Mouse (Mus musculus): ENCODE measurements around the gene Calhm3.
"Not testable (repeated sequence)": the region's sequence is repeated elsewhere in the genome, so short reads cannot be mapped to it uniquely, and the experiment has no call there.

The Calhm3 gene

GRCm38 (mm10) chr19:47166758-47167157 lies 9.2 kb upstream of the Calhm3 start:
- no peak for DNase-seq

DNA sequence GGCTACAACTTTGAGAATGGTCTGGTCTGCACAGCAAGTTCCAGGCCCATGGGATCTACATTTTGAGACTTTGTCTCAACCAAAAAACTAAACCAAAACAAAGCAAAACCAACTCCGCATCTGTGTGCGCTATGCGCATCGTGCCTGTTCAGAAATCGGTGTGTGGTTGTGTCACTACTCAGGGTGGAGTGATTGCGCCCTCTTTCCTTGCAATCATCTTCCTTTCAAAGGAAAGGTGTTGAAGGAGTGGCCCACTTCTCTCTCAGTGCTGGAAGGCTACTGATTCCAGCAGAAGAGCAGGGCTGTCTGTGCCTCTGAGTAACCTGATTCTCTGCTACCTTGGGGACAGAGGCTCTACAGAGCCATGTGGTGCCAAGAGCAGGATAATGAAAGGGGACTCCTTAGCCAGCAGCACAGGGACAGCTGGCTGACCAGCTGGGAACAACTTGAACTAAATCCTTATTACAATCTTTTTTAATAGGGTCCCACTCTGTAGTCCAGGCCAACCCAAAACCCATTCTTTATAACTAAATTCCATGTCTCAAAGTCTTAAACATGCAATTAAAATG lies 5.7 kb upstream of the Calhm3 start:
- DNase-seq = no peak

DNA sequence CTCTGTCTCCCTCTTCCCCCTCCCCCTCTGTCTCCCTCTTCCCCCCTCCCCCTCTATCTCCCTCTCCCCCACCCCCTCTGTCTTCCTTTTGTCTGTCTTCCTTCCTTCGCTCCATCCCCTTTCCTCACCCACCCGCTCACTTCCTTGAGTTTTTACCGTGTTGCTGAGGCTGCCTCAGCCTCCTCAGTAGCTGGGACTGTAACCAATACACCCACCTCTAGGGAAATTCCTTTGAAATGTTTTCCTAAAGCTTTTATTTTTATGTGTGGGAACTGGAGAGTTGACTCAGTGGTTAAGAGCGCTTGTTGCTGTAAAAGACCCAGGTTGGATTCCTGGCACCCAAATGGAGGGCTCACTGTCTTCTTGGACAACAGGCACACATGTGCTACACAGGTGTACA lies 4.1 kb upstream of the Calhm3 start:
- DNase-seq = no peak

- DNase-seq = no peak
Observed at GRCm38 (mm10) chr19:47153767-47154166, 3.8 kb downstream of the Calhm3 start.

GRCm38 (mm10) chr19:47152062-47152369 lies 5.5 kb downstream of the Calhm3 start:
- DNase-seq = no peak

DNA sequence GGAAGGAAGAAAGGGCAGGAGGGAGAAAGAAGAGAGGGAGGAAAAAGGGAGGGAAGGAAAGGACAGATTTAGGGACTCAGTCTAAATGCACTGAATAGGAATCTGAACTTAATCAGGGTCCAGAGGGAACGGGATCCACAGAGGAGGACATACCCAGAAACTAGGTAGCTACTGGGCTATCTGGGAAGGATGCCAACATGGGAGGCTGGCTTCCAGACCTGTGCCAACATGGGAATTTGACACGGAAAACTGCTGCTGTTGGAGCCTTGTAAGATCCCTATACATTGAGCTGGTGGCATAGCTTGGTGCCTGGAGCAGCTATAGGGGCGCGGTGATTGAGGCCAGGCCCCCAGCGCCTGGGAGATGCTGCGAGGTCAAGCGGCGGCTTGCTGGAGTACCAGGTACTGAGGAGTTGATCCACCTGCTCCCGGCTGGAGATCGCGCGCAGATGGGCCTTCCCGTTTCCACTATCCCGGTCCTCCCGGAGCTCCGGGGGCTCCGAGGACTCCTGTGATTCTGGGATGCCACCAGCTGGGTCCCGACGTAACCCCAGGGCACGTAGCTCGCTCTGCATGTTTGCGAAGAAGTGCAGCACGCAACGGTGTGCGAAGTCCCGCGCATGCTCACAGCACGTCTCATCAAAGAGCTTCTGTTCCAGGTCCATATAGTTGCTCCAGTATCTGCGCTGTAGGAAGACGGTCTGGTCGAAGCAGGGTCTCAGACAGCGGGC lies 6.1 kb downstream of the Calhm3 start:
- DNase-seq = no peak

- no peak for DNase-seq
Observed at GRCm38 (mm10) chr19:47149854-47150253, 7.7 kb downstream of the Calhm3 start.

GRCm38 (mm10) chr19:47148267-47148847 lies 9.2 kb downstream of the Calhm3 start:
- DNase-seq = no peak

- no peak for DNase-seq
Observed at GRCm38 (mm10) chr19:47144154-47144553, 13.4 kb downstream of the Calhm3 start, which contains the start of gene Calhm1. TSS of gene Calhm1 (minus strand) at chr19:47144254.

- no peak for DNase-seq
Observed at GRCm38 (mm10) chr19:47142438-47142837, 15.1 kb downstream of the Calhm3 start.

DNA sequence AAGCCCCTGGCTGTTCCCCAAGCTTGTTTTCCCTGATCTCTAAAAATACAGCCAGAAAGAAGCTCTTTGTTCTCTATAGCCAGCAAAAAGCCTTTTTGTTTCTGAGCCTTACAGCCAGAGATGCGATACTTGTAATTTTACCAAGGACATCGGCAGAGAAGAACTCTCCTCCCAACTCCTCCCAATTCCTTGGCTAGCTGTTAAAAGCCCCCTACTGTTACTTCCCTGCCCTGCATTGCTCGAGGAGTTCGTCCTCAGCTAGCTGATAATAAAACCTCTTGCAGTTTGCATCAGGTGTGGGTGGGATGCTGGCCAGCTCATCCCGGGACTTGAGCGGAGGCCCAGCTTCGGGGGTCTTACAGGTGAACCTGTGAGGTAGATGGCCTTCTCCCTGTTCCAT lies 18.0 kb downstream of the Calhm3 start:
- not testable (repeated sequence) for DNase-seq

DNA sequence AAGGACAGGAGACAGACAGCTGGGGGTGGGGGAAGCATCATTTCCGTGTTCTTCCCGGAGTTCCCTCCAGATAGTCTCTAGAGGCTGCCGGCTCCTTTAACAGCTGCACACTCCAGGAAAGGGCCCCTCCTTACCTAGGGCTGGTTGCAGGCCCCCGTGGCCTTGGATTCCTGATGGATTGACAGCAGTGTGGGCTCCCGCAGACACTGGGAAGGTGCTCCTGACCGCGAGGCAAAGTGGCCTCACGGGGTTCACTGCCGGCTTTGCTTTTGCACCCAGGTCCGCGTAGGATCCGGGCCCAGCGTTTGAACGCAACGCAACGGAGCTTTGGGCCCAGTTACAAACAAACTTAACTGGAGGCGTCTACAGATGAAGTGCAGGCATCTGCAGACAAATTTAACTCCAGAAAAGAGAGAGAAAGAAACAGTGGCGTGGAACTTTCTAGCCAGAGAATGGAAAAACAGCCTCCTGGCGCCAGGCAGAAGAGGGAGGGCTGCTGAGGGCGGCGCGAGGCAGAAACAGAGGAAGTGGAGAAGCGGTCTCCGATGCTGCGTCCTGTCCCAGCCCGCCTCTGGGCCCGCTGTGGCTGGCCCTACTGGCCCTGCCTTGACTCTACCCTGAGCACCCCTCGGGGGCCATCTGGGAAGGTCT lies 19.7 kb downstream of the Calhm3 start, which contains the start of gene Calhm2:
Gene Calhm2 (minus strand): TSS at position 524 of the 651 bp plus-strand sequence.
- no peak for DNase-seq

- DNase-seq = peak; percentile 40
Observed at GRCm38 (mm10) chr19:47137051-47137581, 20.4 kb downstream of the Calhm3 start.

DNA sequence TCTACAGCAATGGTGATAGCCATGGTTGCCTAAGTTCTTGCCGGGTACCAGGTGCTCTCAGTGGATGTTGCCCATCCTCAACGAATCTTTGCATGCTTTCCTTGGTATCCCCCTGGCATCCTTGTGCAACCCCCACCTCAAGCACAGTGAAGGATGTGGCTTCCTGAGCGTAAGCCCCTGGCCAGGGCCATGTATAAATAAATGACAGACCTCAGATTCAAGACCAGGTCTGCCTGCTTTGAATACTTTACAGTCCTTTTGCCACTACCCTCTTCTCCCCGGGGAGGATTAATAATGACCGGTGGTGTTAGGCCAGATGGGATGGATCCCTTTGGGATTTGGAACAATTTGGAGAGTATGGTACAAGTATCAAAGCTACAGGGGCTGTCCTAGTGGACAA lies 21.4 kb downstream of the Calhm3 start:
- no peak for DNase-seq

GRCm38 (mm10) chr19:47135568-47135967 lies 22.0 kb downstream of the Calhm3 start:
- no peak for DNase-seq

GRCm38 (mm10) chr19:47133161-47133560 lies 24.4 kb downstream of the Calhm3 start:
- no peak for DNase-seq

DNA sequence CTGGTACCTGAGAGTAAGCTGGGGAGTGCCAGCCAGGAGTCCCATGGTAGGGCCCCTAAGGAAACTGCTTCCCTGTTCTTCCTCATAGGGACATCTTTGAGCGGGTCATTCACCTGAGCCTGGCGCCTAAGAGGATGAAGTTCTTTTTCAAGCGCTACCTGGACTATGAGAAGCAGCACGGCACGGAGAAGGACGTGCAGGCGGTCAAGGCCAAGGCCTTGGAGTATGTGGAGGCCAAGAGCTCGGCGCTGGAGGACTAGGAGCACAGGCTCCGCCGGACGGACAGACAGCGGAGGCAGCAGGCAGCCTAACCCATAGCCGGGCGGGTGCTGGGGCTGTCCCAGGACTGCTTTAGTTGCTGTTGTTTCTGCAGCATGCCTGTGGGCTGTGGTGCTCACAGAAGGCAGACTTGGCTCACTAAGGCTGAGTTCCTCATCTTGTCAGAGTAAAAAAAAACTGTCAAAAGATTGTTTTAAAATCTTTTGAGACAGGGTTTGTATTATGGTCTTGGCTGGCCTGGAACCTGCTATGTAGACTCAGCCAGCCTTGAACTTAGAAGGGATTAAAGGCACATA lies 26.9 kb downstream of the Calhm3 start:
- DNase-seq = no peak

- DNase-seq = no peak
Observed at GRCm38 (mm10) chr19:47128835-47129234, 28.7 kb downstream of the Calhm3 start.

DNA sequence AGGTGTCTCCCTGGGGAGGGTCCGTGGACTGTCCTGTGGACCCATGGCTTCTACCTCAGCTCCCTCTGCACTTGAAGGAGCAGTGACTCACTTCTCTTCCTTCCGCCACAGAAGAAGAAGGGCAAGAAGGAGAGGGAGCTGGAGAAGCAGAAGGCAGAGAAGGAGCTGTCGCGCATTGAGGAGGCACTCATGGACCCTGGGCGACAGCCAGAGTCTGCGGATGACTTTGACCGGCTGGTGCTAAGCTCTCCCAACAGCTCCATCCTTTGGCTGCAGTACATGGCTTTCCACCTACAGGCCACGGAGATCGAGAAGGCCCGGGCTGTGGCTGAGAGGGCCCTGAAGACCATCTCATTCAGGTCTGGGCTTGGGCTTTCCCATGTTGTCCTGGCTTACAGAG lies 29.4 kb downstream of the Calhm3 start:
- no peak for DNase-seq

DNA sequence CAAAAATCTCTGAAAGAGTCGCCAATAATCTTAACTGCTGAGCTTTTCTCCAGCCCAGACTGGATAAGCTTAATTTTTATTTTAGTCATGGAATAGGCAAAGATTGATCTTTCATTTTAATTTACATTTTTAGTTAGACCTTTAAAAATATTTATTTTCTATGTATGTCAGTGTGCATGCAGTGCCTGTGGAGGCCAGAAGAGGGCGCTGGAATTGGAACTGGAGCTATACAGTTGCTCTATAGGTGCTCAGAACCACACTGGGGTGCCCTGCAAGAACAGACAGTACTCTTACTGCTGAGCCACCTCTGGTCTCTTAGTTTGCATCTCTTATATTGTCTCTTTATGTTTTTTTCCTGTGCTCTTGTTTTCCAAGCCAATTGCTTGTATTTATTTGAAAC lies 34.8 kb downstream of the Calhm3 start:
- no peak for DNase-seq

- DNase-seq = no peak
Observed at GRCm38 (mm10) chr19:47121054-47121453, 36.5 kb downstream of the Calhm3 start.

GRCm38 (mm10) chr19:47118634-47119033 lies 38.9 kb downstream of the Calhm3 start:
- DNase-seq = no peak

DNA sequence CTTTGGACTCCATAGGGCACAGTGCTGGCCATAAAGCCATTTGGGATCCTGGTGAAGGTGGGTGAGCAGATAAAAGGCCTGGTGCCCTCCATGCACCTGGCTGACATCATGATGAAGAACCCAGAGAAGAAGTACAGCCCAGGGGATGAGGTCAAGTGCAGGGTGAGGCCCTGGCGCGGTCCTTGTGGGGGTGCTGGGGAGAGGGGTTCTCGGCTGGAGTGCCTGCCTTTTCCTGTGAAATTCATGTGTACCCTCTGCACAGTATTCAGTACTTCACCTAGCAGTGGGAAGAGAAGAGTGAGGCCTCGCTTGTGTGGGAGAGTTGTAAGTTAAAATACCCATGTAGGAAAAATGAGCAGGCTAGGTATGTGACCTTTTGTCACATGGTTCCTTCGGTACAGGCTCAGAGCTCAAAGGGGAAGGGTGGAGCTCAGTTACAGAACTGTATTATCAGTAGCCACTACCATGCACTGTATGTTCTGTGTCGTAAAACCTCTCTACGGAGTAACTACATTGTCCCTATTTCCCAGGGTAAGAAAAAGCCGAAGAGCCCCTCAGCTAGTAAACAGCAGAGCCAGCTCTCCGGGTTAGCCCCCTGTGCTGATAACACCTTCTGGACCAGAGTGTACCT lies 52.8 kb downstream of the Calhm3 start:
- no peak for DNase-seq

Measured in kidney, adult 11 months (tissue).